Mouse (Mus musculus) liver, adult (tissue): Measurements from ENCODE around the gene Polr1a.

Source experiments
- GATA4 ChIP-seq: IDR thresholded peaks from 2 replicates; pipeline ENCODE4 v1.6.1; 2014; ENCODE audit warnings: mild to moderate bottlenecking, low read length; ENCODE audit not compliant: insufficient replicate concordance

Polr1a gene

DNA sequence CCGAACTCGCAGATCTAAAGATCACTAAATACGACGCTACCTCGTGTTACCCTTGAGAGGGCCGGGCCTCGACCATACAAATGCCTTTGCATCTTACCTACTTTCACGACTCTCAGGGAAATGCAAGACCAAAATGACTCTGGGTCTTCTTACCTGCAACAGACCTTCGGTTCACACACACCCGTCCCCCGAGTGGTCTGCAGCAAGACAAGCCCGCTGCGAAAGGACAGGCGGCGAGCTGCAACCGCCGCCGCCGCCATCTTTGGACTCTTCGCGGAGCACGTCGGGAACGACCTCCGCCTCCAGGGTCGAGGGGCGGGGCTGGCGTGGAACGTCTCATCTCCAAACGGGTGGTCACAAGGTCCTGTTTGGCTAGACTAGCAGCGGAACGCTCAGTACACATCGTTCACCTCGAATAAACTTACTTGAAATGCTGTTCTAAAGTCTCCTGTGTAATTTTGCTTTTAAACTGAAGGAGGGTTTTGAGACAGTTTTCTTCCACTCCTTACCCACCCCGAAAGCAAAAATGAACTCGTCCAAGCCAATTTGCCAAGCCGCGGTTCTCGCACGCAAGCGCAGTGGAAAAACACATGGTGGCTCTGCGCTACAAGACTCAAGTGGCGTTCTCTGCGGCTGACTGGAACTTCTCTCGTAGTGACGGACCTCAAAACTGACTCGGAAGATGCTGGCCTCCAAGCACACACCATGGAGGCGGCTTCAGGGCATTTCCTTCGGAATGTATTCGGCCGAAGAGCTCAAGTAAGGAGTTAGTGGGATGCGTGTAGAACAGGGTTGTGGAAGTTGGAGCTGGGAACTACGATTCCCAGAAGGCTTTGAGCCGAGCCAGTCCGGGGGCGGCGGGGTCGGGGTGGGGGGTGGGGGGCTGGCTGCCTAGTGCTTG lies at the start of gene Polr1a, which contains the start of gene Ptcd3:
TSS of gene Polr1a (plus strand) at position 573 of the 901 bp plus-strand sequence.
TSS of gene Ptcd3 (minus strand) at position 270 of the 901 bp plus-strand sequence.
- no peak for TF ChIP-seq GATA4

DNA sequence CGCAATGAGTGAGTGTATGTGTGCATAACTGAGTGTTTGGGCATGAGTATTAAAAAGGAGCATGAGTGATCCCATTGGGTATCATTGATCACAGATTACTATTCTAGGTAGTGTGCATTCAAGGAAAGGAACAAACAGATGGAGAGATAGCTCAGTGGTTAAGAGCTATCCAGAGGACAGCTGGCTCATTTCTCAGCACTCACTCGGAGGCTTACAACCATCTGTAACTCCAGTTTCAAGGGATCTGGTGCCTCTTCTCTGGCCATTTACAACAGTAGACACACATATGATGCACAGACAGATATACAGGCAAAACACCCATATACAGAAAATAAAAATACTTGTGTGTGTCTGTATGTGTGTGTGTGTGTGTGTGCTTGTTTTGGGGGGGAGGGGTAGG lies 41.1 kb upstream of the Polr1a start:
- no peak for TF ChIP-seq GATA4

DNA sequence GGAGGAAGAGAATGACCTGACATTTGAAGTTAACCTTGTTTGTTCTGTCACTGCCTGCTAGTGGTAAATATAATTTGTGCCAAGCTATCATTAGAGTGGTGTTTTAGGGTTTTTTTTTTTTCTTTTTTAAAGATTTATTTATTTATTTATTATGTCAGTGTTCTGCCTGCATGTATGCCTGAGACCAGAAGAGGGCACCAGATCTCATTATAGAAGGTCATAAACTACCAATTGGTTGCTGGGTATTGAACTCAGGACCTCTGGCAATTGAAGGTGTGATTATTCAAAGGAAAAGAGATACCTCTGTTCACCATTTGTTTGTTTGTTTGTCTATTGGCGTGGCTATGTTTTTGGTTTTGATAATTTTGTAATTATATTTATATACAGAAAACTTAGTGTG lies 40.0 kb upstream of the Polr1a start:
- TF ChIP-seq GATA4: no peak

DNA sequence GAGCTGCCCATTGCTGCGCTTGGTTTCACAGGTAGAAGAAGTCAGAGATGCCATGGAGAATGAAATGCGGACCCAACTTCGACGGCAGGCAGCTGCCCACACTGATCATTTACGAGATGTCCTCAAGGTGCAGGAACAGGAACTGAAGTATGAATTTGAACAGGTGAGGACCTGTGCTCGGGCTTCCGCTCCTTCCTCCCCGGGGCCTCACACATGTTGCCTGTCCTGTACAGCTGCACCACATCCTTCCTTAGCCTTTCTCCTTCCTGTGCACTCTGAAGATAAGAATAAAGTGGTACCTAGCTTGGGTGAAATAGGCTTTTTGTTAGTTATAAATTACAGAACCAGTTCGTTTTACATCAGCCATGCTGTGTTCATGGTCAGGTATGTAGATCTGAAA lies 37.5 kb upstream of the Polr1a start:
- TF ChIP-seq GATA4: no peak

DNA sequence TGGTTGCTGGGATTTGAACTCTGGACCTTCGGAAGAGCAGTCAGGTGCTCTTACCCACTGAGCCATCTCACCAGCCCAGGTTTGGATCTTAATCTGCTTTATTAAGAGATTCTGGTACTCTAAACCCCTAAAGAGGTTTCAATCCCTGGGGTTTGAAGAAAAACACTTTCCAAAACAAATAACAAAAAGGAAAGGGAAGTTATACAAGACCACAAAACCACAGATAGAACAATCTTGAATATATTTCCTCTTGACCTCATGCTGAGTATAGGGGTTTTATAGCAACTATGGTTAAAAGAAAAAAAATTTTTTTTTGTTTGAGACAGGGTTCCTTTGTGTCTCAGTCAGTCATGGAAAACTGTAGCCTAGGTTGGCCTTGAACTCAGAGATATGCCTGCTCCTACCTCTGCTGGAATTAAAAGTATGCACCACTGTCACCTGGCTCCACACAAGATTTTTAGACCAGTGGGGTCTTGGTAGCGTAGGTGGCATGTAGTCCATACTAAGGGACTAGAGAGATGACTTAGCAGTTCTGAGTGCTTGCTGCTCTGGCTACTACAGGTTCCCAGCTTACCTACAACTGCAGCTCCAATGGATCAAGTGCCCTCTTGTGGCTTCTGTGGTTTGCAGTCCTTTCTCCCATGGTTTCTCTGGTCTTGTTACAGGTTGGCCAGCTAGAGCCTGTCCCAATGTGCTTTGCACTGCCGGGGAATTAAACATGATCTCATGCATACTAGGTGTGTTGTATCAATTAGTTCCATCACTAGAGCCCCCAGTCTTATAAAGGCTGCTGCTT lies 30.7 kb upstream of the Polr1a start:
- TF ChIP-seq GATA4: no peak

DNA sequence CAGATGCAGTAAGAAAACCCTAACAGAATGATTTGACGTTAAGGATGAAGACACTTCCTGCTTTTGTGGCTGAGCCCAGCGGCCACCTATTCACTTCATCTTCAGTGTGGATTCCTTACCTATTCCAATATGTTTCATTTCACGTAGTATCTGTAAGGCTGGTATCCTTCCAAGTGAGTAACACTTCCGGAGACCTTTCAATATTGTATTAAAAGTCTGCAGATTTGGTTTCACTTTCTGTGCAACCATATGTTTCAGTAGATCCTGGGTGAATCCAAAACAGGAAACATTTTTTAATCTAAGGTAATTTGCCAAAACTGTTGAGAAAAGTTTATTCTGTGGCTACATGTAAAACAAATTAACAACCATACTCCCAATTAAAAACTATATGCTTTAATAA lies 15.6 kb upstream of the Polr1a start:
- no peak for TF ChIP-seq GATA4

DNA sequence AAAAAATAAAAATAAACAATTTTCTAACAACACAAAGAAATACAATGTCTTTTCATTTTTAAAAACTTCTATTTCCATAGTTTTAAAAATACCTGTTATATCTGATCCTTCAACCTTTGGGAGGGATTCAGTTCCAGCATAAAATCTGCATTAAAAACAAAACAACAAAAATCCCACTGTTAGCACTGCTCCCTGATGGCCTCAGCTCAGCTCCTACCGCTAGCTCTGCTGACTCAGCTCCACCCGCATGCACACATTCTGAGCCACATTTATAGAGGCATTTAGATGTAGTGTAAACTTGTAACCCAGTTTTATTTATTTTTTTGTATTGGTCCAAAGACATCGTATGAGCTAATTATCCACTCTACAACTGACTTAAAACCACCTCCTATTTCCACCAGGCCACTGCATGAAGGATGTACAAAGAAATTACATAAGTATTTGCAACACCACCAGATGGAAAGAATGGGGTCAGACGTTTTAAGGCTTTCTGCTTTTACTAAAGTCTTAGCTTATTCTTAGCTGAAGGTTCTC lies 1.1 kb upstream of the Polr1a start:
- TF ChIP-seq GATA4: no peak

DNA sequence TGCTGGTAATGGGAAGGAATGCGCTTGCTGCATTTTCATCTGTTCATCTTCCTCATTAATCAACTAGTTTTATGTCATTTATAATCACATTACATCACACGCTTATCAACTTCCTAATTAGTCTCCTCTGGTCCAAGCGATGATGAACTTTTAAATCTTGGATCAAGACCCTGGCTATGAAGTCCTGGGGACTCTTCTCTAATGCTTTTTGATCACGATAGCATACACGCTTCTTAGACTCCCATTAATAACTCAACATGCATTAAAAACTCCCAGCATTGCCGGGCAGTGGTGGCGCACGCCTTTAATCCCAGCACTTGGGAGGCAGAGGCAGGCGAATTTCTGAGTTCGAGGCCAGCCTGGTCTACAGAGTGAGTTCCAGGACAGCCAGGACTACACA lies 531 bp downstream of the Polr1a start:
- no peak for TF ChIP-seq GATA4

DNA sequence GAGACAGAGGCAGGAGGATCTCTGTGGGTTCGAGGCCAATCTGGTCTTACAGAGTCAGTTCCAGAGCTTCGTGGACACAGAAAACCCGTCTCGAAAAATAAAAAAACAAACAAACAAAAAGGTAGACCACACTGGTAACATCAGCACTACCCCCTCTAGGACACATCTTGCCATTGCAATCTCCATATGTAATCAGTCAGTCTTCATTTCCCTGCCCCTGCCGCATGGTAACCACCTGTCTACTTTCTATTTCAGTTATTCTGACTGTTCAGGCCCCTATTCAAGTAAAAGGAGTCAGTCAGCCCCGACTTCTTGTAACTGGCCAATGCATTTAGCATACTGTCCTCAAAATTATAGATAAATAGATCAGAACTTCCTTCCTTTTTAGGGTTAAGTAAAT lies 987 bp downstream of the Polr1a start:
- no peak for TF ChIP-seq GATA4

DNA sequence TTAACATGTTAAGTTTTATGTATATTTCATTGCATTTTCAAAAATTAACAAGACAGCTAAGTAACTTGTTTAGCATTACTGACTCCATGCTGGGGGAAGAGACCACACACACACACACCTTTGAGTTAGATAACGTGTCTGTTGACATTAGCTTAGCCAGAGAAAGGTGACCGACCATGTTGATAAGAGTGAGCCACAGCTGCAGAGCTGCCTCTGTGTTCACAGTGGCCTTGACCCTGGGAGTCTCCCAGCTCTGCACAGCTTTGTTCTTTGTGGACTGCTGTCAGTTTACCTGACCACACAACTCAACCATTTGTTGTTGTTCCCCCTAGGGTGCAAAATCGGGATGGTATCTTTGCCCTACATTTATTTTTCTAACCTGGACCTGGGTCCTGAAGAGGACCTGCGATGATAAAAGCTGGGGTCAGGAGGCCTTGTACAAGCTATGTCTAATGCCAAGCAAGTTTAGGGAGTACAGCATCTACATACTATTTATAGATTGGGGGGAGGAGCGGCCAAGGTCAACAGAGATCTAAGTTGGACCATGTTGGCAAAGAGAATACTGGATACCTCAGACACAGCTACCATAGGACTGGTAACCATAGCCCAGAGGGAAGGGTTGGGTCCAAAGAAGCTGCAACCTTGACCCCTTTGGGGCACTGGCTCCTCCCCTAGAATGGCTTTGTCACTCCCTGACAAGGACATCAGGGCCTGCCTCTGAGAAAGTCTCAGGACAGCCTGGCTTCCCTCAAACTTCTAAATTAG lies 3.0 kb downstream of the Polr1a start:
- no peak for TF ChIP-seq GATA4

DNA sequence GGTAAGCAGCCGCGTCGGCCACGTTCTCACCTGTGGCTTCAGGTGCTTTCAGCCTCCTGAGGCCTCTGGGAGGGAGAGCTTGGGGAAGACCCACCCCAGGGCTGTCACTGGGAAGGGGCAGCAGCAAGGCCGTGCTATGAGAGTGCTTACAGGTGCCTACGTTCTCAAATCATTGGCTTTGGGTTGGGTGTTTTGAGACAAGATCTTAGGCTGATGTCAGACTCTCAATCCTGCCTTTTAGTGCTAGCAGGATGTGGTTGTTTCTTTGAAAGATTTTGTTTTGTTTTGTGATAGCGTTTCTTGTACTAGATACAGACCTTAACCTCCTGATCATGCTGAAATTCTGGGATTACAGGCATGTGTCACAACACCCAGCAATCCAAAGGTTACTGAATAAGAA lies 11.9 kb downstream of the Polr1a start:
- no peak for TF ChIP-seq GATA4

DNA sequence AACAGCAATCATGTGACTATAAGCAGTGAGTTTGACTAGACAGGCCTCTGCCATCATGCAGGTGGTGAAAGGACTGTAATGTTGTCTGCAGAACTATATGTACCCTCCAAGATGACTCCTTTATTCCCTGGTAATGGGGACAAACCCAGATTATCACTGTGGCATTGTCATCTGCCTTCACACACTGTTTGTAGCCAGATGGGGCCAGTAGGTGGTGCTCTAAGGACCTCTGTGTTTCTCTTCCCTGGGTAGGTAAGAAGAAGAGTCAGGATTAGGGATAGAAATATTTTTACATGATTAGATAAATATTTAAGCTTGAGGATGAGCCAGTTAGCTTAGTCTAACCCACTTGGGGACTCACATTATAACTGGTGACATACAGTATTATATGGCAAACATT lies 19.1 kb downstream of the Polr1a start:
- TF ChIP-seq GATA4: no peak

DNA sequence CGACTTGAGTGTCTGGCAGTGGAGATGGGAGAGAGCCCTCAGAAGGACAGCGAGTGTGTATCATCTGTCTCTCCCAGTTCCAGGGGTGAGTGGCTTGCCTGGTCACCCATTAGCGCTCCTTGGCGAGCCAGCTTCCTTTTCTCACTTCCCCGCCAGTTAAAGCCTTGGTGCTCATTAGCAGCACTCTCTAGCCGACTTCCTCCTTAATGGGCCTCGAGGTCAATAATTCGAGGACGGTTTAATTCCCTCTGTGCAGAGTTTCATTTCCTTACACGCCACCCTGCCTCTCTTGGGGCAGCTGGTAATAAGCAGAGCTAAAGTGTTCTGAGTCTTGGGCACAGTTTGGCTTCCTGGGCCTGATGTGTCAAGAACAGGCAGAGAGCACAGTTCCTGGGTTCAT lies 21.2 kb downstream of the Polr1a start:
- TF ChIP-seq GATA4: no peak

DNA sequence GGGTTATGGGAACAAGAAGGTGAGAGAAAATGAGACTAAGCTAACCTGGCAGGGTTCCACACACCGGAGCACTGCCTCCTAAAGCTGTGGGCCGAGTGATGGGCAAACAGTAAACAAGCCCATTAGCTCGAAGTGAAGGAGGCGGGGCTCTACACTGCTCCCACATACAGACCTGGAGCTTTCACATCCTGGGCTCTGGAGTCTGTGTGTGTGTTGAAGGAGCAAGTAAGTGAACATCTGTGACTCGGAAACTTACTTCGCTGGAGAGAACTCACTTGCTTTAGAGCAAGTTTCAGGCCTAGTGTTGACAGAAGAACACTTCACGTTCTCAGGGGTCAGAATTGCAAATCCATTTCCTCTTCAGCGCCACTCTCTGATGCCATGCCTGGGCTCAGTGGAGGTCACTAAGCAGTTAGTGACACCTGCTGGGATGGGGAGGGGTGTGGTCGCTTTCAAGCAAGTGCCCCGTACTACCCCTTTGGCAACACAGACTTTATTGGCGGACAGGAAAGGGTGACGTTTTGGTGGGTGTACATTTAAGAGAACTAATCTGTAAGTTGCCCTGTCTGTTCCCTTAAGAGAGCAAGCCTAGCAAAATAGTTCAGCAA lies 22.1 kb downstream of the Polr1a start:
- TF ChIP-seq GATA4: no peak

DNA sequence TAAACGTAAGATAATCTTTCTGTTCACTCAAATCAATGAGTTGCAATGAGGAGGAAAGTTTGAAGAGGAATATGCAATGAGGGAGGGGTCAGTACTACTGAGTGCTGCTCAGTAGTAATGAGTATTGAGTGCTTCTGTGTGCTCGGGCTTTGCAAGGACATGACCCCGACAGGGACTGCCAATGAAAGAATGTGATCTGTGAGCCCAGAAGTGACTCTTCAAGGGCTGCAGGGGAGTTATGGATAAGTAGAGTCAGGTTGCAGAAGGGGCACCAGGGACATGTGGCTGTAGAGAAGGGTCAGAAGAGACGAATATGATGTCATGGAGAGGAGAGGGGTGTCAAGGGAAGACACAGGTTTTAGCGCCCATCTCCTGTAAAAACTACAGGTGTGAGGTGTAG lies 23.5 kb downstream of the Polr1a start:
- no peak for TF ChIP-seq GATA4

DNA sequence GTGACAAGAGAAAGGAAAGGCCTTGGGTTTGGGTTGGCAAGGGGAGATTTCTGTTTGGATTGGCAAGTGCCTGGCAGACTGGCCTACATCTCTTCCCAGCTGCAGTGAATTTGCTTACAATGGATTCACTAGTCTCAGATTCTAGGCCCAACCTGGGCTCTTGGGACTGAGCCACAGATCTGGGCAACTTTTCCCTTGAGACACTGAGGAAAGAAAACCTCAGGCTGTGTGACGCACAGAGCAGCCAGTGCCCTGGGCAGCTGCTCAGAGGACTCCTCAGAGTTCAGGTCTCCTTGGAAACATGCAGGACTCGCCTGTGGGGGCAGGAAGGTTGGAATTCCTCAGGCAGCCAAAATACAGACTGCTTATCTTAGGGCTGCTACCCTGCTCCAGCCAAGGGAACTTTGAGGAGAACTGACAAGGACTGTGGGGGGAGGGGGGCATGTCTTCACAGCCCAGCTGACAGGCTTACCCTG lies 25.3 kb downstream of the Polr1a start:
- peak; percentile 66; the same call in 1 of the 2 replicates for TF ChIP-seq GATA4
